Mouse (Mus musculus): ENCODE data around the gene Camk2g. TPM values are rescaled to one million over a fixed set of nuclear protein-coding genes. Genes with fewer than 3 reads are reported as not detected.
A peak's percentile ranks its signal among the peaks of the same experiment; 100 is the strongest.

Gene Camk2g
- polyA plus RNA-seq, 2 experiments, result 3.9 to 5.4 TPM

DNA sequence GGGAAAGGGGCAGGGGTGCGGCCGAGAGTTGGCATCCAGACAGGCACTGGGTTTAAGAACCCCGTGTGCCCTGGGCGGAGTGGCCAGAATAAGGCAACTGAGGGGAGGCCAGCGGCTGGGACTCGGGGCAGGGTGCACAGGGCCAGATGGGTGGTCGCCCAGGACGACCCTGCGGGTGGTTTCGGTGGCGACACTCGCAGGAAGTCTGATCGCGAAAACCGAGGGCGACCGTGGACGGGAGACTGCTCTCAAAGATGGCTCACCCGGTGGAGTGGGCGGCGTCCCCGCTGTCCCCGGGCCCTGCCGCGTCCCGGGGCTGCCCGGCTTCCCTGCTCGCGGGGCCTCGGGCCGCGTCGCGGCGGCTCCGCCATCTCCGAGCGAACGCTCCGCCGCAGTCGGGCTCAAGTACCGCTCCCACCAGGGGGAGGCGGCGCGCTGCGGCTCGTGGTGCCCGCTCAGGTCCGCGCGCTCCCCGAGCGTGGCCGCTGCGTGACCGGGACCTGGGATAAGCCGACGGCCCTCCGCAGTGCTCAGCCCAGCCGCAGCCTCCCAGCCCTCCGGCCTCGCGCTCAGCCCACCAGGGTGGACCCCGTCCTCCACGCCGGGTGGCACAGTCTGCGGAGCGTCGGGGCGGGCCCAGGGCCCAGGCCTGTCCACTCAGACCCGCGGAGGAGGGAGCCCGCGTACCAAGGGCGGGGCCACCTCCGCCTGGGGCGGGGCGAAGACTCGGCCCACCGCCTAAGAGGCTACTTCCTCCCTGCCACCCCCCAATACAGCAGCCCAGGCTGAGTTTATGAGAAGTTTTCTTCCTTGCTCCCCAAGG lies 59.7 kb downstream of the Camk2g start, which contains the start of gene Ndst2:
Gene Ndst2 (minus strand): TSS at position 611 of the 823 bp plus-strand sequence.
- under 1% methylated on average over 64 of the region's 81 CpGs for WGBS (ENCODE audit: insufficient replicate concordance)
- Histone ChIP-seq H3K9me3 (ENCODE audit: control insufficient read depth, low read length) (no peaks in the 10 kb centered on the region), H3K4me2 (ENCODE audit: low read depth) (peak within 1 kb of the TSS; percentile 77), H3K36me3 (replicated peaks; ENCODE audit: control insufficient read depth, insufficient read depth, low read depth) (peaks cover 30% of the 10 kb centered on the region), H3K27me3 (ENCODE audit: control insufficient read depth, insufficient read depth, low read length) (no peaks in the 10 kb centered on the region), H3K27ac (peak within 1 kb of the TSS; percentile 84), H3K9ac (replicated peaks) (peak within 1 kb of the TSS; percentile 91), H3K4me3 (ENCODE audit: insufficient read depth in 1 of 2, low read depth in 2 of 2, low read length in 2 of 2) (peak within 1 kb of the TSS; percentile 75 to 81), H3K4me1 (replicated peaks; ENCODE audit: control insufficient read depth in 2 of 2, insufficient read depth in 2 of 2, low read length in 1 of 2) (peaks cover 29 to 31% of the 10 kb centered on the region in 2 experiments)
- ATAC-seq (ENCODE audit: insufficient read depth) (peak; percentile 96), DNase-seq (ENCODE audit: low read depth in 3 of 3, low spot score in 3 of 3) (peak; percentile 78 to 81 (median 79))
- TF ChIP-seq CTCF (IDR thresholded peaks at IDR 0.05; ENCODE audit: low read depth) (no peak), EP300 (IDR thresholded peaks at IDR 0.05; ENCODE audit: low read depth) (no peak)

DNA sequence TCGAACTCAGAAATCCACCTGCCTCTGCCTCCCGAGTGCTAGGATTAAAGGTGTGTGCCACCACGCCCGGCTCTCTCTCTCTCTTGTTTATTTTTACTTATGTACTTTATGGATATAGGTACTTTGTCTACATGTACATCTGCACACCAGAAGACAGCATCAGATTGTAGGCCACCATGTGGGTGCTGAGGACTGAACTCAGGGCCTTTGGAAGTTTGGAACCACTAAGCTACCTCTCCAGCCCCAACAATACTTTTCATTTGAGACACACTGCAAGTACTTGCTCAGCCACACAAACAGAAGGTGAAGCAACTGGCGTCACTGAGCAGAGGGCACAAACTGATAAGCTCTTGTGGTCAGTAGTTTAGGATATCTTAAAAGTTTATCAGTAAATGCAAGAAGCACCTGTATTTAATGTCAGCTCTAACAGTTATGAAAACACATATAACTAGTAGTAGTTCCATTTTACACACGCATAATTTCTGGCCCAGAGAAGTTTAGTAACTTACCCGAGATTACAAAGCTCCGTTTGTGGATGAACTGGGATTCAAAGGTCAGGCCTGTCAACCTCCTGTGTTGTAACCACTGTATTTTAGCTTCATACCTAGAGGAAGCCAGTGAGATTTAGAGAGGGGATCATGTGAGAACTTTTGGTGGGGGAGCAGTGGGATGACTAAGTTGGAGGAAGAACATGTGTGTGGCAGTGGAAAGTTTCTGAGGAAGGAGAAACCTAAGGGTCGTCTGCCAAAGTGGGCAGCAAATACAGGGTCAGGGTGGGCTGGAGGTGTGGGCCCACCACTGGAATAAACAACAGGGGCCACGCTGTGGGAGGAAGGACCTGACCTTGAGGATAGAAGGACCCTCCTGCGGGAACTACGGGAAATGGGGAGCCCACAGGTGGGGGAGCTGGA lies 60.6 kb downstream of the Camk2g start:
- DNase-seq (ENCODE audit: low read depth in 3 of 3, low spot score in 3 of 3), result peak; percentile 72 to 82 (median 76)

DNA sequence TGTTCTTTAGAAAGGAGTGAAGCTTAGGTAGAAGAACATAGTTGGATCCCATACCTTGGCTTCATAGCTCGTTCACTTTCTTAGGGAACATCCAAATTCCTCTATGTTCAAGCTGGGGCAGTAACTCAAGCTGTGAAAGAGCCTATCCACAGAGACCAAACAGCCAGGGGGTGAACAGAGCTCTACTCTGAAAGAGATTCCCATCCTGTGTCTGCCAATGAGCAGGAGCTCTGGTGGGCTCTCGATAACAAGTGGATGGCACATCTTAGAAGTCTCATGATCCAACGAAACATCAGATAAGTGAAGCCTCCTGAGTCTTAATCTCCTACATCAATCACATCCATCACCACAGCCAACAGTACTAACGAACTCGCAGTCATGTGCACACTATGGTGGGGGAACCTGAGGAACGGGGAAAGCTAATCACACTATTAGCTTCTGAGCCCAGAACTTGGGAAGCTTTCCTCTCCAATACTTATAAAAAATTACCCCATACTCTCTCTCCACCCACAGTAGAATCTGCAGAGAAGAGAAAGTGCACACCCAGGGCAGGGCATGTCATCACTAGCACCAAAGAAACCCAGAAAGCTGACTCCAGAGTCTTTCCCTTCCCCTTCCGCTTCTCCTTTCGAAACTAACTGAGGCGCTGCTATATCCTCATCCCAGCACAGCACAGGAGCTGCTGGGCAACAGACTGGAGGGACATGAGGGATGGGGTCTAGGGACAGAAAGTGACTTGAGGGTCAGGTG lies 62.9 kb downstream of the Camk2g start:
- Histone ChIP-seq H3K4me2 (ENCODE audit: low read depth) (peak overlapping the region; percentile 77; the same call in 1 of the 2 replicates), H3K4me1 (replicated peaks; ENCODE audit: control insufficient read depth in 2 of 2, insufficient read depth in 2 of 2, low read length in 1 of 2) (peaks cover 25 to 26% of the 10 kb centered on the region in 2 experiments), H3K9me3 (ENCODE audit: control insufficient read depth, low read length) (no peaks in the 10 kb centered on the region), H3K9ac (replicated peaks) (no peak overlapping the region), H3K27me3 (ENCODE audit: control insufficient read depth, insufficient read depth, low read length) (no peaks in the 10 kb centered on the region), H3K36me3 (replicated peaks; ENCODE audit: control insufficient read depth, insufficient read depth, low read depth) (peaks cover 62% of the 10 kb centered on the region), H3K27ac (no peak overlapping the region), H3K4me3 (ENCODE audit: insufficient read depth in 1 of 2, low read depth in 2 of 2, low read length in 2 of 2) (no peak overlapping the region)
- DNase-seq (ENCODE audit: low read depth in 3 of 3, low spot score in 3 of 3) (no peak), ATAC-seq (ENCODE audit: insufficient read depth) (no peak)
- 79% methylated on average over 9 of the region's 9 CpGs for WGBS (ENCODE audit: insufficient replicate concordance)
- no peak for TF ChIP-seq EP300 (IDR thresholded peaks at IDR 0.05; ENCODE audit: low read depth)
- no peak for TF ChIP-seq CTCF (IDR thresholded peaks at IDR 0.05; ENCODE audit: low read depth)

More for the DNA sequence above, 60.6 kb downstream of the Camk2g start:
- Histone ChIP-seq H3K9me3 (ENCODE audit: control insufficient read depth, low read length) (no peaks in the 10 kb centered on the region), H3K4me3 (ENCODE audit: insufficient read depth in 1 of 2, low read depth in 2 of 2, low read length in 2 of 2) (peak overlapping the region; percentile 75 to 81), H3K27me3 (ENCODE audit: control insufficient read depth, insufficient read depth, low read length) (no peaks in the 10 kb centered on the region), H3K4me1 (replicated peaks; ENCODE audit: control insufficient read depth in 2 of 2, insufficient read depth in 2 of 2, low read length in 1 of 2) (peaks cover 29 to 31% of the 10 kb centered on the region in 2 experiments), H3K9ac (replicated peaks) (peak overlapping the region; percentile 91), H3K4me2 (ENCODE audit: low read depth) (peak overlapping the region; percentile 77), H3K36me3 (replicated peaks; ENCODE audit: control insufficient read depth, insufficient read depth, low read depth) (peaks cover 39% of the 10 kb centered on the region), H3K27ac (peak overlapping the region; percentile 84)
- 15% methylated on average over 12 of the region's 12 CpGs for WGBS (ENCODE audit: insufficient replicate concordance)
- TF ChIP-seq EP300 (IDR thresholded peaks at IDR 0.05; ENCODE audit: low read depth), result peak; percentile 91
- no peak for TF ChIP-seq CTCF (IDR thresholded peaks at IDR 0.05; ENCODE audit: low read depth)
- ATAC-seq (ENCODE audit: insufficient read depth), result peak; percentile 29; the same call in 1 of the 2 replicates

DNA sequence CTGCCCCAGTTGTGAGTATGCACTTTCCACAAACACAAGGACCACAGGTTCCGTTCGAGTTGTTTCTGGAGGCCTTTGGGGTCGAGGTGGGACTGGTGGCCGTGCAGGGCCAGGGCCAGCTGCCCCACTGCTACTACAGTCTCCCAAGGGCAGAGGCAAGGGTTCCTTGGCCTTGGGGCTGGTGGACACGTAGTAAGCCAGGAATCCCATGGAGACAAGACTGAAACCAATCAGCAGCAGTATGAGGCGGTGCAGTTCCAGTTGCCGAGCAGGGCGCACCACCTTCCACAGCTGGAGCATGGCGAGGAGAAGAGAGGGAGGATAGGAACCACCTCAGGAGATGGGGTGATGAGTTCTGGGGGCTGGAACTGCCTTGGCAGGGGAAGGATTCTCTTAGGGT lies 64.0 kb downstream of the Camk2g start:
- H3K9me3 ChIP-seq (ENCODE audit: control insufficient read depth, low read length), result no peaks in the 10 kb centered on the region
- H3K36me3 ChIP-seq (replicated peaks; ENCODE audit: control insufficient read depth, insufficient read depth, low read depth), result peaks cover 69% of the 10 kb centered on the region
- H3K4me3 ChIP-seq (ENCODE audit: insufficient read depth in 1 of 2, low read depth in 2 of 2, low read length in 2 of 2), result no peak overlapping the region
- DNase-seq (ENCODE audit: low read depth in 3 of 3, low spot score in 3 of 3) (no peak), ATAC-seq (ENCODE audit: insufficient read depth) (no peak)
- H3K4me2 ChIP-seq (ENCODE audit: low read depth), result no peak overlapping the region
- H3K27ac ChIP-seq, result no peak overlapping the region
- TF ChIP-seq EP300 (IDR thresholded peaks at IDR 0.05; ENCODE audit: low read depth), result no peak
- TF ChIP-seq CTCF (IDR thresholded peaks at IDR 0.05; ENCODE audit: low read depth), result no peak
- no peaks in the 10 kb centered on the region for H3K27me3 ChIP-seq (ENCODE audit: control insufficient read depth, insufficient read depth, low read length)
- H3K9ac ChIP-seq (replicated peaks), result no peak overlapping the region
- peaks cover 32 to 33% of the 10 kb centered on the region in 2 experiments for H3K4me1 ChIP-seq (replicated peaks; ENCODE audit: control insufficient read depth in 2 of 2, insufficient read depth in 2 of 2, low read length in 1 of 2)
- 91% methylated on average over 9 of the region's 9 CpGs for WGBS (ENCODE audit: insufficient replicate concordance)

All from liver, embryonic 14.5 days (tissue).